Comparison of ENCODE assay signal across 7 mouse cellular contexts in genomic region chr3:144825151-144825550, GRCm38 (mm10). TPM values are rescaled to one million over a fixed set of nuclear protein-coding genes. Genes with fewer than 3 reads are reported as not detected.
A peak's percentile ranks its signal among the peaks of the same experiment; 100 is the strongest.
DNase-seq lines count a peak whose midpoint lies in the region; TF ChIP-seq lines count a peak whose summit lies in the region.

No protein-coding gene starts in this region.

- H3K9me3 ChIP-seq in midbrain, embryonic 10.5 days (replicated peaks), result no peaks in the 10 kb centered on the region

- no peak overlapping the region for H3K4me3 ChIP-seq in midbrain, embryonic 10.5 days
- H3K4me3 ChIP-seq in small intestine, adult 2 months (ENCODE audit: low read depth, low read length), result no peak overlapping the region

- TF ChIP-seq POLR2A in small intestine, adult 2 months (IDR thresholded peaks at IDR 0.05; ENCODE audit: low read depth, low read length), result no peak

- H3K36me3 ChIP-seq in midbrain, embryonic 10.5 days, result no peaks in the 10 kb centered on the region
- H3K36me3 ChIP-seq in small intestine, adult 2 months (ENCODE audit: control insufficient read depth, insufficient read depth, low read length), result peaks cover 4% of the 10 kb centered on the region

- no peaks in the 10 kb centered on the region for H3K27me3 ChIP-seq in midbrain, embryonic 10.5 days (ENCODE audit: low read depth, poor library complexity, severe bottlenecking)
- no peaks in the 10 kb centered on the region for H3K27me3 ChIP-seq in small intestine, adult 2 months (ENCODE audit: control insufficient read depth, insufficient read depth, low read length)

- DNase-seq in adipocyte (ENCODE audit: low spot score), result peak; percentile 90
- peak; percentile 79 to 91 for DNase-seq in cerebellum, postnatal 14 days
- peak; percentile 85 to 88 for DNase-seq in frontal cortex, postnatal 25 days (ENCODE audit: low spot score in 2 of 2)
- peak; percentile 55 for DNase-seq in induced T-regulatory cell, adult 2 months (ENCODE audit: low read depth)
- peak; percentile 89 to 95 for DNase-seq in left cerebral cortex, adult 18-20 months (ENCODE audit: low spot score in 2 of 2)
- DNase-seq in midbrain, embryonic 10.5 days (ENCODE audit: low spot score), result peak; percentile 72

- 25% methylated on average over 10 of the region's 10 CpGs for WGBS in midbrain, embryonic 10.5 days
- 15% methylated on average over 10 of the region's 10 CpGs for WGBS in small intestine, adult 2 months

- peak; percentile 81; the same call in 1 of the 2 replicates for TF ChIP-seq CTCF in small intestine, adult 2 months (IDR thresholded peaks at IDR 0.05; ENCODE audit: extremely low read depth, insufficient read length, insufficient replicate concordance, low read depth, low read length)

- no peaks in the 10 kb centered on the region for H3K4me1 ChIP-seq in midbrain, embryonic 10.5 days
- H3K4me1 ChIP-seq in small intestine, adult 2 months (ENCODE audit: control insufficient read depth, insufficient read depth, insufficient read length, low read length), result 0 out of 2 replicates have a peak, but pooled peaks cover 2% of the 10 kb centered on the region

- no peak overlapping the region for H3K27ac ChIP-seq in midbrain, embryonic 10.5 days (replicated peaks)
- no peak overlapping the region for H3K27ac ChIP-seq in small intestine, adult 2 months (ENCODE audit: insufficient read depth, low read depth, low read length)

RNA-seq across cellular contexts. Expression of gene Clca3a2, which starts 5.9 kb away (rescaled TPM):
- total RNA-seq in left cerebral cortex, adult 18-20 months (2021), result not detected
- not detected in 2 replicates for polyA plus RNA-seq in midbrain, embryonic 10.5 days (2016; fragmentation: Nextera tagmentation; extraction: Ambion mirVana)
- polyA plus RNA-seq in small intestine, adult 2 months (2012; rRNA removed), result 2.4 and 4.4 TPM in 2 replicates

RNA-seq across cellular contexts. Expression of gene Clca3b, which starts 24.0 kb away (rescaled TPM):
- not detected for total RNA-seq in left cerebral cortex, adult 18-20 months (2021)
- not detected in 2 replicates for polyA plus RNA-seq in midbrain, embryonic 10.5 days (2016; fragmentation: Nextera tagmentation; extraction: Ambion mirVana)
- 20.7 and 44.3 TPM in 2 replicates for polyA plus RNA-seq in small intestine, adult 2 months (2012; rRNA removed)

Comparison
In these comparisons a context has a peak if more than half of its experiments do, and no peak if none do; other contexts are left out.
1. RNA of gene Clca3b, which starts 24.0 kb away (polyA plus RNA-seq): 20.7 to 44.3 TPM in small intestine, adult 2 months; not detected in midbrain, embryonic 10.5 days; every median in the first group is over 10 times any median in the second.
2. Peak in every context shown above with its lines, with median percentiles within 50 percentile points of each other: DNase-seq.